Mouse (Mus musculus) G1E-ER4 (cell line): ENCODE data around the gene Mrpl51. TPM values are rescaled to one million over a fixed set of nuclear protein-coding genes. Genes with fewer than 3 reads are reported as not detected.

ENCODE experiments used
- GATA1 ChIP-seq: IDR thresholded peaks from one replicate; pipeline ENCODE4 v1.8.0; 2012; ENCODE audit warnings: low read length, inconsistent platforms
- polyA plus RNA-seq: library from polyadenylated mRNA; stranded (reverse); fragments of >175 nt; gene quantifications from 2 replicates; pipeline ENCODE4 v1.2.3, GENCODE M21; 2012

Gene Mrpl51
- polyA plus RNA-seq, 1 experiment, result 228 TPM

GRCm38 (mm10) chr6:125213715-125214114 is 22.1 kb downstream of the Mrpl51 start:
- no peak for TF ChIP-seq GATA1

- no peak for TF ChIP-seq GATA1
Observed at GRCm38 (mm10) chr6:125215148-125215954, 23.8 kb downstream of the Mrpl51 start, which contains the start of gene Vamp1. Gene Vamp1, plus strand, starts transcription at chr6:125215551.

DNA sequence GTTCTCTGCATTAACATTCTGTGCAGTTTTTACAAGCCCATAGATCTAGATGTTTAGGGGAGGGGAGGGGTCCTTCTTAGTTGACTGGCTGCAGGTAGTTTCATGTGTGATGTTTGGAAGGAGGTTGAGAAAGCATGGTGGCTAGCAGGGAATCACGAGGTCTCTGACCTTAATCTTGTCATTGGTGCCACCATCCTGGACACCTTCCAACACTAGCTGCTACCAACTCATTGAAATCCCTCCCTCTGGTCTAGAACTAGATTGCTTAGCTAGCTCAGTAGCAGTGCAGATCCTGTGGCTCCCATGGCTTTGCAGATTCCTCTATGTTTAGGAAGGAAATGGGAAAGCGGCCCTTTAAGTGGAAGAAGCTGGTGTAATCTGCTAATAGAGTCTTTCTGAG is 25.3 kb downstream of the Mrpl51 start:
- TF ChIP-seq GATA1, result no peak

DNA sequence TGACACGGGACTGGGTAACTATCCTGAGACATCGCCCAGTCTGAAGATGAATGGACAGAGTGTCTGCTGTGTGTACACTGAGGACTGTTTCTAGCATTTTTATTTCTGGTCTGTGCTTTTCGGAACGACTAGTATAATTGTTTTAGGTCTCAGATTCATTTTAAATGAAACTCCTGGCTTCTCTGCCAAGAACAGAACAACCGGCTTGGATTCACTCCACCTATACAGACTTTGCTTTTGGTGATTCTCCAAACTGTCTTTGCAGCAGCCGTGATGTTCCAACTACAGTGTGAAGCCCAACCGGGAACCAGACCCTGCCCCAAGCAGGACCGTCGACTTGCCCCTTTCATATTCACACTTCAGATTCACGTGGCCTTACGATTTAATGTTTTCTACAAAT is 26.3 kb downstream of the Mrpl51 start:
- no peak for TF ChIP-seq GATA1

DNA sequence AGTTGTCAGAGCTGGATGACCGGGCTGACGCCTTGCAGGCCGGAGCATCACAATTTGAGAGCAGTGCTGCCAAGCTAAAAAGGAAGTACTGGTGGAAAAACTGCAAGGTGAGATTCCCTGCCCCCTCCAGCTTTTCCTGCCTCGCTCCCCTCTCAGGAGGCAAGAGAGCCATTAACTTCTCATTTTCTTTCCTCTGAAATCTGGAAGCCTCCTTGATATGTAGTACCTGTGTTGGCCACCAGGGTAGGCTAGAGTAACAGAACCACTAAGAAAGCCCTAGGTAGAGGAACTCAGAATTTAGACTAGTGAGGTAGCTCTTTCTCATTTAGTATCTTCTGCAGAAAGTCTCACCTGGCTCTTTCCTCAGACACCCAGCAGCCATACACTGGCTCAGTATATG is 27.4 kb downstream of the Mrpl51 start:
- no peak for TF ChIP-seq GATA1

DNA sequence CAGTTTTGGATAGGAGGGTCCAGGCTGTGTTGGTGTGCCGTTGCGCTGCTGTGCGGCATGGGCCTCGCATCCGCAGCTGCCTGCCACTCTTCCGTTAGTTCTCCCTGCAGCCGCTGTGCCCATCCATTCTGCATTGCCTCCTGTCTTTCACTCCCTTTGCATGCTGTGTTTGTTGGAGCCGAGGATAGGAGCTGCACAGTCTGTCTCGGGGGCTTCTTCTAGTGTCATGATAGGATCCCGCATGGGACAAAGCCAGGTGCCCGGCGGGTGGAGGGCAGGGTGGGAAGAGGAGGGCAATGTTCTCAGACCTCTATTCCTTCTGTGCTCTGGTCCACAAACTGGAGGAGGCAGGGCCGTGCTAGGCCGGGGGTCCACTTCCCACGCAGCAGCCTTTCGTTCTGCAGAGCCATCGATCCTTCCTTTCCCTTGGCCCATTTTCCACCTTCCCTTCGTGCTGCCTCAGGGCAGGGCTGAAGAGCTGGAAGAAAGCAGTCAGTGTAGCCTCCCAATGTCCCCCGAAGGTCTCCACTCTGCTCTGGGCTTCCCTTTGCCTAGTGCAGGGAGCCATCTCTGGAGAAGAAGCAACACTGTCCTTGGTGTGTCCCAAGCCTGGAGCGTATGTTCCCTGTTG is 29.6 kb downstream of the Mrpl51 start:
- TF ChIP-seq GATA1, result no peak

DNA sequence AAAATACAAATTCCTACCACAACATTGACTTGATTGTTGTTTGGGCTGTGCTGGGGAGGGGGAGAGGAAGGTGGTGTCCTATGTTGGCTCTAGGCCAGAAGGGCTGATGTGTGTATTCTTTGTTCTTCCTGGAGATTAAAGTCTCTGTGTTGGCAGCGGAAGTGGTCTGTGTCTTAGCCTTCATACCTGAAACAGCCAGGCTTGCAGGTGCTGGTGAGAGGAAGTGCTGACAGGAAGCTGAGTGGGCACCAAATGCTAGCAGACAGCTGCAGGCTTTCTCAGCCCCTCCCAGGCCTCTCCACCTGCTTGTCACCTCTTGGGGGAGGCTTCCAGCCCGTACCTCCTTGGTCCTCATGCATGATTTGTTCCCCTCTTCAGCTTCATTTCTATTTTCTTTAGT is 30.5 kb downstream of the Mrpl51 start:
- TF ChIP-seq GATA1, result no peak

DNA sequence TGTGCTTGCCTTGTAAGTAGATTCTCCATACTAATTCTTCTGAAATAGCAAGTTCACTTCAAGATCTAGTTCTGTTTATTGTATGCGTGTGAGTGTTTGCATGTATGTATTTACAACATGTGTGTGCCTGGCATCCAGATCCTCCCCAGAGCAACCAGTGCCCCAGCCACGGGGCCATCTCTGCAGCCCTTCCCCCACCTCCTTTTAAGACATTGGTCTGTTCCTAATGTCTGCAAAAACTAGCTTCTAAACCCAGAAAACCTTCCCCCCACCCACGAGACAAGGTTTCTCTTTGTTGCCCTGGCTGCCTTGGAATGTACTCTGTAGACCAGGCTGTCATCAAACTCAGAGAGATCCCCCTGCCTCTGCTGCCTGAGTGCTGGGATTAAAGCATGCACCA is 31.0 kb downstream of the Mrpl51 start:
- TF ChIP-seq GATA1, result no peak

DNA sequence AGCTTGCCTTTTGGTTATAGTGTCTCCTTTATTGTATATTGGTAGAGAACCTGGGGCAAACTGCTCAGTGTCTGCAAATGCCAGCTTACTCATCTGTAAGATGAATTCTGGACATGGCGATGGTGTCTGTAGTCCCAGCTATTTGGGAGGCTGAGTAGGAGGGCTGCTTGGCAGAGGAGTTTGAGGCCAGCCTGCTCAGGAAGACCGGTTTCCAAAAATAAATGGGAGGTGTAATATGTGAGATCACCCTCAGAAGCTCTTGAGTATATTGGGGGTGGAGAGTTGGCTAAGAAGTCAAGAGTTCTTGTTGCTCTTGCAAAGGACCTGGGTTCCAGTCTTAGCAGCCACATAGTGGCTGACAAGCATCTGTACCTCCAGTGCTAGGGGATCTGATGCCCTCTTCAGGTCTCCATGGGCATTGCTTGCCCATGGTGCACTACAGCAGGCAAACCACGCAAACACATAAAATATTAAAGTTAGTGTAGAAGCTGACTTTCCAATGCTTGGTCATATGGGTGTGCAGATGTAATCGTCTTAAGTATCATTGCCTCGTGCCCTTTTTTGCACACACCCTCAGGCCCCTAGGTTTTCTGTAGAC is 34.0 kb downstream of the Mrpl51 start:
- no peak for TF ChIP-seq GATA1

- no peak for TF ChIP-seq GATA1
Observed at GRCm38 (mm10) chr6:125230571-125230970, 39.0 kb downstream of the Mrpl51 start.

DNA sequence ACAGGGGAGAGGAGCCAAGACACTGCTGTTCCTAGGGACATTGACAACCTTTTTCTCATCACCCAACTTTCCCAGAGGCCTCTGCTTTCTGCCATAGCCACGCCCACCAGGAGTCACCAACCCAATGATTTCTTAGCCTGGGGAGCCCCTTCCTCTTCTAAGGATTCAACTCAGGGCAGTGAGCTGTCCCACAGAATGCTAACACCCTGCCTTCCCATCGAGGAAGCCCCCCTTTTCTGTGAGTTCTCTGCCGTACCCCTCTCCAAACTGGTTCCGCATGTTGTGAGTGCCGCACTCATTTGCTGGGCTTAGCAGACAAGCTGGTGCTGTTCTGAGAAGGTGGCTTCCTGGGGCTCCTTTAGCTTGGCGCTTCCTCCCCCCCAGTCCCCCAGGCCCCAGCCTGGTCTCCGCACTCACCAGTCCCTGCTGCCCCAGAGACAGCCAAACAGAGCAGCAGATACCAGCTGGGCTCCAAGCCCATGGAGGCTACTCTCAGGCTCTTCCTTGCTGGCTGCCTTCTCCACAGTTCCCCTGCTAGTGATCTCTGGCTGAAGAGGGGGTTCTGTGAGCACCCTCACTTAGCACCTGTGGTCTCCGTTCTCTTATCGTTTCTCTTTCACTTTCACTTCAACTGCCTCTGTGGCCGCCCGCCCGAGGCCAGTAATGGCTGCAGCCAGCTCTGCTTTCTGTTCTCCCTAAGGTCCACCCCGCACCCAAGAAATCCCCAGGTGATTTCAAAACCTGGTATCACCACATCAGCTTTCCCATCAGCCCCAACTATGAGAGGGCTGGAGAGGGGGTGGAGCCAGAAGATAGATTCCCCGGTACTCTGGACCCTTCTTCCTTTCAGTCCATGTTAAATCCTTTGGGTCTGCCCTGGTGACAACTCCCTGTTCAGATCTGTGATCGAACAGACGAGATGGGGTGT is 39.8 kb downstream of the Mrpl51 start, which contains the start of gene Tapbpl:
Gene Tapbpl (minus strand): TSS at position 744 of the 928 bp plus-strand sequence.
- no peak for TF ChIP-seq GATA1

GRCm38 (mm10) chr6:125232045-125232437 is 40.4 kb downstream of the Mrpl51 start:
- no peak for TF ChIP-seq GATA1

DNA sequence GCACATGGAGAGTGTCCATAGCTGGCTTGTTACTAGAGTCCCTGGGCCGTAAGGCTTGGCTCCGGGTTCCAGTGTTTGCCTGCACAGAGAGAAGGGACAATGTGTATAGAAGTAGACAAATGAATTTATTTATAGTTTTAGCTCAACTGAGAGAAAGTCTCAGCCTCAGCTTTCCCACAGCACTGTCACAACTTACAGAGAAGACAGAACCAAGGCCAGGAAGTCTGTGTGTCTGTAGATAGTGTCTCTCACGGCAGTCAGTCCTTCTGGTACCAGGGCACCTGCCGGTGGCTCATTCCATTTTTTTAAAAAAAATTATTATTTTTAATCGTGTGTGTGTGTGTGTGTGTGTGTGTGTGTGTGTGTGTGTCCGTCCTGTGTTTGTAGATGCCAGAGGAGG is 40.9 kb downstream of the Mrpl51 start:
- no peak for TF ChIP-seq GATA1

DNA sequence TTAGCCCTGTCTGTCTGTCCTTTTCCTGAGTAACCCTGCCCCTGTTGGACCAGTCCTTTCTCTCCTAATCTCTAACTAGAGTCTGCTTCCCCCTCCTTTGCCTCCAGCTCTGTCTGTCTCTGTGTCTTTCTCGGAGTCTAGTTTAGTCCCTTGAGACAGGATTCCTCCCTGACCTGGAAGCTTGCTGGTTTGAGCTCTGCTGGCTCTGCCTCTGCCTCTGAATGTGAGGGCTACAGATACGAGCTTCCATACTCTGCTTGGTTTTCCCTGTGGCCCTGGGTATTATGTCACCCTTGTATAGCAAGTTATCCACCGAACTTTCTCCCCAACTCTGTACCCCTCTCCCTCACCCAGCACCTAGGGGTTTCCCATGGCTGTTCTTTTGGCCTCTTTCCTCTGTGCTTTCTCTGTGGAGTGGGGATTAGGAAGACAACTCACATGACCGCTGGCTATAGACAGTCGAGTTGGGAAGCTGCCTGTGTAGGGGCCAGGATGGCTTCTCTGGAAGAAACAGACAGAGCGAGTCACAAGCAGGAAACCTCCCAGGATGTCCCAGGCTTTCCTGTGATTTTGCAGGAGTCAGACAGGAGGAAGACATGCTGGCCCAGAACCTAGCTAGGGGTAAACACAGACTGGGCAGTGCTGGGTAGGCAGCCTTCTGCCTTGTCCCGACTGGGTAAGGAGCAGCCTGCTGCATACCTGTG is 42.4 kb downstream of the Mrpl51 start:
- TF ChIP-seq GATA1, result no peak

DNA sequence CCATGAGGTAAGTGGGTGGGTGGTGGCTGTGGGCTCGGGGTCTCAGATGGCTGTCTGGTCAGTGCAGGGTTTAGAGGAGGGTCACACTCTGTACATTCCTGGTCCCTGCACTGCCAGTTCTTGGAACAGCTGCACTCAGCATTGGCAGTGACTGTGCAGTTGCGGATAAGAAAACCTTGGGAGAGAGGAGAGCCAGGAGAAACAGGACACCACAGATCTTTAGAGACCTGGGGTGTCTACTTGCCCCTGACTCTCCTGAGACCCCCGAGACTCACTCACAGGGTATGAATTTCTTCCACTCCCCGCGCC is 42.9 kb downstream of the Mrpl51 start:
- no peak for TF ChIP-seq GATA1
